Mouse (Mus musculus) intestine, embryonic 16.5 days (tissue): ENCODE results near the gene Acbd3. TPM values are rescaled to one million over a fixed set of nuclear protein-coding genes. Genes with fewer than 3 reads are reported as not detected.

Source experiments
- ATAC-seq: fragments of 200-750 bp; cut with Nextera tagmentation; 2 replicates; pipeline ENCODE4 v1.8.0; 2017; ENCODE audit warnings: moderate TSS enrichment, moderate library complexity
- H3K27ac ChIP-seq: fragments of 300-500 bp; sonication (generic); 2 replicates; pipeline ENCODE4 v1.5.1; 2014; ENCODE audit warnings: mild to moderate bottlenecking, low read length
- H3K27me3 ChIP-seq: fragments of 300-500 bp; sonication (generic); replicated peaks from 2 replicates; pipeline ENCODE4 v1.6.1; 2014; ENCODE audit warnings: low read length, control low read depth, mixed read lengths; ENCODE audit not compliant: control insufficient read depth, insufficient read depth
- H3K36me3 ChIP-seq: fragments of 300-500 bp; sonication (generic); 2 replicates; pipeline ENCODE4 v1.6.1; 2014; ENCODE audit warnings: low read length, control low read depth; ENCODE audit not compliant: control insufficient read depth, insufficient read depth
- H3K4me1 ChIP-seq: fragments of 300-500 bp; sonication (generic); 2 replicates; pipeline ENCODE4 v1.6.1; 2014; ENCODE audit warnings: low read length, control low read depth, mixed read lengths; ENCODE audit not compliant: control insufficient read depth, insufficient read depth
- H3K4me2 ChIP-seq: fragments of 300-500 bp; sonication (generic); 2 replicates; pipeline ENCODE4 v1.6.1; 2014; ENCODE audit warnings: low read depth, low read length, control low read depth
- H3K4me3 ChIP-seq: fragments of 300-500 bp; sonication (generic); 2 replicates; pipeline ENCODE4 v1.5.1; 2014; ENCODE audit warnings: mild to moderate bottlenecking, low read length
- H3K9ac ChIP-seq: fragments of 300-500 bp; sonication (generic); 2 replicates; pipeline ENCODE4 v1.6.1; 2014; ENCODE audit warnings: low read depth, low read length
- H3K9me3 ChIP-seq: fragments of 300-500 bp; sonication (generic); 2 replicates; pipeline ENCODE4 v1.6.1; 2016; ENCODE audit warnings: low read length, control low read depth; ENCODE audit not compliant: control insufficient read depth
- WGBS: fragments of 180-500 bp; shearing (Covaris S2); extraction: QIAGEN DNeasy Blood & Tissue Kit; methylation state at CpG from one replicate; pipeline ENCODE4 v1.1.7; 2014; 5-methylcytosine and 5-hydroxymethylcytosine counted together
- polyA plus RNA-seq: library from polyadenylated mRNA; unstranded; fragments of >200 nt; fragmentation: Nextera tagmentation; extraction: Ambion mirVana; gene quantifications from 2 replicates; pipeline ENCODE4 v1.2.1, GENCODE M21; 2015

The Acbd3 gene
- polyA plus RNA-seq, 1 experiment from 2014 or later: 17.1 TPM

DNA sequence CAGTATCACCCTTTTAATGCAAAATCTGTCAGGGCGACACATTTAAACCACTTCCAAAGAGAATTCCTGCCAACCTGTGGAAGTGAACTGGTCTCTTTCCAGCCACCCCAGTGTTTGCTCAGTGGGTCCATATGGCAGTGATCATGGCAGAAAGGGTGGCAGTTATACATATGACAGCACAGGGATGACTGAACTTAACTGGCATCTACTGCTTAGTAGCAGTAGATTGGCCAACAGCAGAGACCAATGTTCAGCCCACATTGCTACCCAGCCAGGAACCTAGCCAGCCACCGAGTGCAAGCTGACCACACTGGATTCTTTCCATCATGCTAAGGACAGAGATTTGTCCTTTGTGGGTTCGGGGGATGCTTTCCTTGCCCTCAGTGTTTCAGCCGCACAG, 67.0 kb downstream of the Acbd3 start:
- H3K4me2 ChIP-seq: no peak overlapping the region
- no peaks in the 10 kb centered on the region for H3K9me3 ChIP-seq
- no peaks in the 10 kb centered on the region for H3K27me3 ChIP-seq
- no peaks in the 10 kb centered on the region for H3K36me3 ChIP-seq
- no peak overlapping the region for H3K9ac ChIP-seq
- no peak for ATAC-seq
- H3K4me3 ChIP-seq: no peak overlapping the region
- peaks cover 11% of the 10 kb centered on the region for H3K4me1 ChIP-seq
- no peak overlapping the region for H3K27ac ChIP-seq
- WGBS: 89% methylated on average over 4 of the region's 4 CpGs

GRCm38 (mm10) chr1:180793445-180794117, 67.7 kb downstream of the Acbd3 start:
- ATAC-seq: peak; percentile 80
- Histone ChIP-seq H3K27me3 (no peaks in the 10 kb centered on the region), H3K27ac (peak overlapping the region; percentile 20), H3K9me3 (no peaks in the 10 kb centered on the region), H3K4me1 (peaks cover 11% of the 10 kb centered on the region), H3K36me3 (no peaks in the 10 kb centered on the region), H3K4me2 (peak overlapping the region; percentile 92), H3K4me3 (peak overlapping the region; percentile 49), H3K9ac (peak overlapping the region; percentile 67)
- 10% methylated on average over 18 of the region's 18 CpGs for WGBS

GRCm38 (mm10) chr1:180794170-180794569, 68.3 kb downstream of the Acbd3 start:
- ATAC-seq: peak; percentile 63
- H3K36me3 ChIP-seq: no peaks in the 10 kb centered on the region
- peak overlapping the region; percentile 67 for H3K9ac ChIP-seq
- peak overlapping the region; percentile 20; the same call in 1 of the 2 replicates for H3K27ac ChIP-seq
- H3K9me3 ChIP-seq: no peaks in the 10 kb centered on the region
- 2% methylated on average over 21 of the region's 21 CpGs for WGBS
- H3K4me1 ChIP-seq: peaks cover 11% of the 10 kb centered on the region
- no peaks in the 10 kb centered on the region for H3K27me3 ChIP-seq
- peak overlapping the region; percentile 49 for H3K4me3 ChIP-seq
- peak overlapping the region; percentile 92 for H3K4me2 ChIP-seq

DNA sequence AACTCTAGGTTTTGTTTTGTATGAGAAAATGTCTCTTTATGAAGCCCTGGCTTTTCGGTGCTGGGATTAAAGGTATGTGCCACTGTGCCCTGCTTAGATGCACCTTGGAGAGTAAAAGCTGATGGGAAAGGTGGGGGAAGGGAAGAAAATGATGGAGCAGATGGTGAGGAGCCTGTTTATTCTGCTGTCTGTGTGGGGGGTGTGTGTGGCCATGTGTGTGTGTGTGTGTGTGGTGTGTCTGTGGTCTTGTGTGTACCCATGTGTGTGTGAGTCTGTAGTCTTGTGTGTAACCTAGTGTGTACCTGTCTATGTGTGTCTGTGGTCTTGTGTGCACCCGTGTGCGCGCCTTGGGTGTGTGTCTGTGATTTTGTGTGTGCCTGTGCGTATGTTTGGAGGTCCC, 72.8 kb downstream of the Acbd3 start:
- no peak for ATAC-seq
- Histone ChIP-seq H3K4me1 (peaks cover 7% of the 10 kb centered on the region), H3K4me3 (no peak overlapping the region), H3K4me2 (no peak overlapping the region), H3K9ac (no peak overlapping the region), H3K9me3 (no peaks in the 10 kb centered on the region), H3K27ac (no peak overlapping the region), H3K36me3 (peaks cover 10% of the 10 kb centered on the region; the same call in 1 of the 2 replicates), H3K27me3 (no peaks in the 10 kb centered on the region)
- WGBS: 94% methylated on average over 5 of the region's 5 CpGs

DNA sequence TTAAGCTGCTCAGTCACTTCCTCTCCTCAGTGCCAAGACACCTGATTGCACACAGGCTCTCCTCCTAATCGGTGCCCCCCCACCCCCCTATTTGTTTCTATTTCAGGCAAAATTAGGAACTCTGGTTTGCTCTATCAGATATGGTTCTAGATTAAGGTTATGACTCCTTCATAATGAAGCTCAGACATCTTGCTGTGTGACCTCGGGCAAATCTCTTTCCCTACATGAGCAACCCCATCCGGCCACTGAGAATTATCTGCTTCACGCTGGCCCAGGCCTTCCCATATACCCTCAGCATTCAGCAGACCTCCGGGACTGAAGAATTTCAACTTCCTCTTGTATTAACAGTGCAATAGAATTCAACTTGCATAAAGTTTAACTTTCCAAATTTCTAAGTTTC, 73.4 kb downstream of the Acbd3 start:
- Histone ChIP-seq H3K9me3 (no peaks in the 10 kb centered on the region), H3K27me3 (no peaks in the 10 kb centered on the region), H3K36me3 (peaks cover 13% of the 10 kb centered on the region), H3K27ac (no peak overlapping the region), H3K4me1 (peaks cover 1% of the 10 kb centered on the region), H3K4me3 (no peak overlapping the region), H3K9ac (no peak overlapping the region), H3K4me2 (no peak overlapping the region)
- 86% methylated on average over 5 of the region's 5 CpGs for WGBS
- ATAC-seq: no peak

GRCm38 (mm10) chr1:180800022-180800421, 74.2 kb downstream of the Acbd3 start:
- H3K9me3 ChIP-seq: no peaks in the 10 kb centered on the region
- no peak overlapping the region for H3K9ac ChIP-seq
- H3K36me3 ChIP-seq: peaks cover 18% of the 10 kb centered on the region
- 95% methylated on average over 5 of the region's 5 CpGs for WGBS
- ATAC-seq: no peak
- H3K4me3 ChIP-seq: no peak overlapping the region
- no peaks in the 10 kb centered on the region for H3K4me1 ChIP-seq
- no peak overlapping the region for H3K4me2 ChIP-seq
- H3K27me3 ChIP-seq: no peaks in the 10 kb centered on the region
- H3K27ac ChIP-seq: no peak overlapping the region

GRCm38 (mm10) chr1:180800814-180801213, 75.0 kb downstream of the Acbd3 start:
- H3K9me3 ChIP-seq: no peaks in the 10 kb centered on the region
- H3K4me3 ChIP-seq: no peak overlapping the region
- WGBS: 41% methylated on average over 2 of the region's 2 CpGs
- H3K27ac ChIP-seq: no peak overlapping the region
- H3K27me3 ChIP-seq: no peaks in the 10 kb centered on the region
- H3K4me2 ChIP-seq: no peak overlapping the region
- no peak overlapping the region for H3K9ac ChIP-seq
- H3K36me3 ChIP-seq: peaks cover 22% of the 10 kb centered on the region
- ATAC-seq: 0 out of 2 replicates have a peak, but pooled peaks have one; percentile 14
- H3K4me1 ChIP-seq: no peaks in the 10 kb centered on the region

DNA sequence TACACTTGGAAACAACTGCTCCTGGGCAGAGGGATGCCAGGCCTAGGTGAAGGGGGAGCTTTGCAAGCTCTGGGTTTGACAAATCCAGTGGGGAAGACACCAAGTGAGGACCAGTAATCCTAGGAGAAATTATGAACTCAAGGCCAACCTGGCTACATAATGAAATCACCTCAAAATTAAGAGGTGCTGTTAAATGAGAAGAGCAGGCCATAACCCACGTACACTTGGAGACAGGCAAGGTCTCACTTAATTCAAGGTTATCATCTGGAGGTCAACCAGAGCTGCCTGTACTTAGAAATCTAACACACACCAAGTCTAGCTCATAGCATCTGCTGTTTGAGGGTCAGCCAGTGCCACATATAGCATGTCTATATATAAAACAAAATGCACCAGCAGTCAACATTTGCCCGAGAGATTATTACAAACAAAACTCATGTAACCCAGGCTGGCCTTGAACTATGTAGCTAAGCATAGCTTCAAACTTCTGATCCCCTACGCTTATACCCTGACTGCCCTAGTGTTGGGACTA, 75.7 kb downstream of the Acbd3 start:
- Histone ChIP-seq H3K9ac (no peak overlapping the region), H3K27me3 (no peaks in the 10 kb centered on the region), H3K4me2 (no peak overlapping the region), H3K36me3 (peaks cover 26% of the 10 kb centered on the region), H3K9me3 (no peaks in the 10 kb centered on the region), H3K4me1 (no peaks in the 10 kb centered on the region), H3K27ac (no peak overlapping the region), H3K4me3 (no peak overlapping the region)
- ATAC-seq: no peak
- 73% methylated on average over 3 of the region's 3 CpGs for WGBS
